Mouse (Mus musculus) brain, embryonic 14.5 days (tissue): ENCODE results near the gene Tnfrsf25. TPM values are rescaled to one million over a fixed set of nuclear protein-coding genes. Genes with fewer than 3 reads are reported as not detected.
A peak's percentile ranks its signal among the peaks of the same experiment; 100 is the strongest.

Experiments used
- DNase-seq: peaks from one replicate; pipeline ENCODE4 v3.0.0-alpha.2; 2011; ENCODE audit warnings: low read depth
- CTCF ChIP-seq: fragments of 200-500 bp; IDR thresholded peaks from 2 replicates; pipeline ENCODE4 v1.5.1; 2012; ENCODE audit warnings: inconsistent platforms, mild to moderate bottlenecking, moderate library complexity, borderline replicate concordance; ENCODE audit not compliant: insufficient read depth, insufficient read length; ENCODE audit errors: extremely low read depth
- POLR2A ChIP-seq: fragments of 200-500 bp; IDR thresholded peaks from 2 replicates; pipeline ENCODE4 v1.6.1; 2012; ENCODE audit warnings: mild to moderate bottlenecking, inconsistent platforms, borderline replicate concordance; ENCODE audit not compliant: poor library complexity, insufficient read depth, insufficient read length, severe bottlenecking; ENCODE audit errors: extremely low read depth
- polyA plus RNA-seq: library from polyadenylated mRNA; depleted of rRNA; stranded (reverse); fragments of >200 nt; gene quantifications from 2 replicates; pipeline ENCODE4 v1.2.3, GENCODE M21; 2012

Gene Tnfrsf25
- polyA plus RNA-seq, 1 experiment = 4.4 TPM

GRCm38 (mm10) chr4:152095937-152096910, 19.5 kb upstream of the Tnfrsf25 start:
- TF ChIP-seq CTCF (peak; percentile 77), POLR2A (no peak)
- DNase-seq = peak; percentile 58

GRCm38 (mm10) chr4:152096927-152097326, 18.8 kb upstream of the Tnfrsf25 start:
- TF ChIP-seq CTCF (no peak), POLR2A (no peak)
- DNase-seq = no peak

GRCm38 (mm10) chr4:152097911-152098799, 17.6 kb upstream of the Tnfrsf25 start:
- TF ChIP-seq POLR2A (no peak), CTCF (no peak)
- no peak for DNase-seq

- no peak for DNase-seq
- TF ChIP-seq POLR2A (no peak), CTCF (no peak)
Measured at GRCm38 (mm10) chr4:152100541-152100940, 15.2 kb upstream of the Tnfrsf25 start.

- DNase-seq = no peak
- no peak for TF ChIP-seq CTCF
- TF ChIP-seq POLR2A = no peak
Measured at GRCm38 (mm10) chr4:152101081-152101653, 14.6 kb upstream of the Tnfrsf25 start.

- TF ChIP-seq CTCF (no peak), POLR2A (no peak)
- DNase-seq = no peak
Measured at GRCm38 (mm10) chr4:152101921-152102320, 13.8 kb upstream of the Tnfrsf25 start.

- peak; percentile 48 for DNase-seq
- TF ChIP-seq CTCF = peak; percentile 87
- no peak for TF ChIP-seq POLR2A
Measured at GRCm38 (mm10) chr4:152103025-152103424, 12.7 kb upstream of the Tnfrsf25 start.

GRCm38 (mm10) chr4:152106746-152107145, 9.0 kb upstream of the Tnfrsf25 start:
- no peak; the same call in 1 of the 2 replicates for TF ChIP-seq CTCF
- TF ChIP-seq POLR2A = no peak
- no peak for DNase-seq

- TF ChIP-seq POLR2A (no peak), CTCF (no peak)
- no peak for DNase-seq
Measured at GRCm38 (mm10) chr4:152107493-152107892, 8.2 kb upstream of the Tnfrsf25 start.

- TF ChIP-seq CTCF (no peak), POLR2A (no peak)
- peak; percentile 94 for DNase-seq
Measured at GRCm38 (mm10) chr4:152107971-152108509, 7.7 kb upstream of the Tnfrsf25 start.

GRCm38 (mm10) chr4:152108673-152109072, 7.1 kb upstream of the Tnfrsf25 start:
- TF ChIP-seq CTCF (no peak), POLR2A (no peak)
- no peak for DNase-seq

GRCm38 (mm10) chr4:152109509-152109908, 6.2 kb upstream of the Tnfrsf25 start:
- TF ChIP-seq POLR2A = no peak
- TF ChIP-seq CTCF = no peak
- no peak for DNase-seq
